ENCODE assay signal across 19 mouse cellular contexts in the genomic region with DNA sequence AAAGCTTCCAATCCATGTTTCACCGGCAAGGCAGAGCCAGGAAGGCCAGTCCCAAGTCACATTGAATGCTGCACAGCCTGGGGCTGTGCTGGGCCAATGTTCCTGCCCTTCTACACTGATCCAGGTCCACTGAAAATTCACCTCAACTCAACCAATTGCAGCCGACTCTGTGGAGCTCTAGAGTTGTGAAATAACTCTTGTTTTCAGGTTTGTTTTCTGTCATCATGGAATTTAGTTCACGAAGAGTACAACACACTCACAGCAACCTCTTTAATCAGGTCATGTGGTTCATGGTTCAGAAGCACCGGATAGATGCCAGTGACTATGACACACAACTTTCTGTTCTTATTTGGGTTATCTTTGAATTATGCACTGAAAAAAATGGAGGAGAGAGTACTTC.
DNase-seq lines count a peak whose midpoint lies in the region; ATAC-seq and TF ChIP-seq lines count a peak whose summit lies in the region.
"Had no signal": no experiment of that assay in that cellular context is flagged by ENCODE, and none has a peak within 500 bp of the region (broad histone marks: within the 10 kb centered on the region; RNA-seq: fewer than 3 reads in every experiment).

No protein-coding gene starts in this region.

- no peak for DNase-seq in forebrain, embryonic 14.5 days (ENCODE audit: low spot score)
- no peak for DNase-seq in hindbrain, embryonic 10.5 days (ENCODE audit: low spot score)
- DNase-seq in midbrain, embryonic 10.5 days (ENCODE audit: low spot score), result no peak
- DNase-seq in midbrain, postnatal 0 days (ENCODE audit: low spot score), result no peak
- peak; percentile 32 for DNase-seq in skeletal muscle tissue, adult 2 months (ENCODE audit: low read depth, low spot score)
- no peak for DNase-seq in urinary bladder, postnatal 10 days (ENCODE audit: low spot score)
- DNase-seq: adrenal gland, adult 8-10 months; adrenal gland, postnatal 36 days; B cell, adult 2 months; cerebellum, postnatal 10 days; heart, postnatal 36 days had no signal

- 0 out of 2 replicates have a peak overlapping the region, but pooled peaks have one; percentile 53 for H3K27ac ChIP-seq in forebrain, embryonic 12.5 days
- H3K27ac ChIP-seq in forebrain, embryonic 14.5 days (ENCODE audit: low read depth, low read length), result no peak overlapping the region
- H3K27ac ChIP-seq in hindbrain, embryonic 13.5 days, result peak overlapping the region; percentile 69
- H3K27ac ChIP-seq in hindbrain, embryonic 10.5 days, result no peak overlapping the region; the same call in 1 of the 2 replicates
- H3K27ac ChIP-seq in midbrain, embryonic 10.5 days (replicated peaks), result peak overlapping the region; percentile 67
- H3K27ac ChIP-seq in midbrain, postnatal 0 days (ENCODE audit: low read depth, low read length), result no peak overlapping the region
- H3K27ac ChIP-seq: embryonic facial prominence, embryonic 10.5 days; forebrain, embryonic 15.5 days; heart, embryonic 13.5 days; hindbrain, postnatal 0 days had no signal

- H3K36me3 ChIP-seq in forebrain, embryonic 12.5 days (replicated peaks), result peaks cover 28% of the 10 kb centered on the region
- peaks cover 21% of the 10 kb centered on the region for H3K36me3 ChIP-seq in forebrain, embryonic 14.5 days (ENCODE audit: control insufficient read depth, insufficient read depth, low read length)
- peaks cover 32% of the 10 kb centered on the region for H3K36me3 ChIP-seq in hindbrain, embryonic 13.5 days
- peaks cover 21% of the 10 kb centered on the region; the same call in 1 of the 2 replicates for H3K36me3 ChIP-seq in hindbrain, embryonic 10.5 days
- H3K36me3 ChIP-seq in midbrain, embryonic 10.5 days, result peaks cover 54% of the 10 kb centered on the region
- peaks cover 7% of the 10 kb centered on the region; the same call in 1 of the 2 replicates for H3K36me3 ChIP-seq in midbrain, postnatal 0 days (ENCODE audit: insufficient read depth, low read length)
- H3K36me3 ChIP-seq: embryonic facial prominence, embryonic 10.5 days; forebrain, embryonic 15.5 days; G1E; heart, embryonic 13.5 days had no signal

- peaks cover 30% of the 10 kb centered on the region for H3K4me1 ChIP-seq in forebrain, embryonic 12.5 days
- H3K4me1 ChIP-seq in forebrain, embryonic 14.5 days (ENCODE audit: control insufficient read depth, insufficient read depth, low read length), result peaks cover 10% of the 10 kb centered on the region
- peaks cover 25% of the 10 kb centered on the region for H3K4me1 ChIP-seq in hindbrain, embryonic 13.5 days (replicated peaks)
- H3K4me1 ChIP-seq in hindbrain, embryonic 10.5 days (replicated peaks), result peaks cover 48% of the 10 kb centered on the region
- H3K4me1 ChIP-seq in midbrain, embryonic 10.5 days, result peaks cover 60% of the 10 kb centered on the region
- H3K4me1 ChIP-seq in midbrain, postnatal 0 days (ENCODE audit: insufficient read depth, low read length), result no peaks in the 10 kb centered on the region; the same call in 1 of the 2 replicates
- H3K4me1 ChIP-seq: heart, embryonic 13.5 days had no signal

- H3K27me3 ChIP-seq in forebrain, embryonic 12.5 days, result 0 out of 2 replicates have a peak, but pooled peaks cover 4% of the 10 kb centered on the region
- no peaks in the 10 kb centered on the region for H3K27me3 ChIP-seq in forebrain, embryonic 14.5 days (replicated peaks; ENCODE audit: control insufficient read depth, insufficient read depth, low read length)
- no peaks in the 10 kb centered on the region for H3K27me3 ChIP-seq in hindbrain, embryonic 13.5 days
- peaks cover 11% of the 10 kb centered on the region for H3K27me3 ChIP-seq in hindbrain, embryonic 10.5 days (ENCODE audit: insufficient read depth, poor library complexity, severe bottlenecking)
- H3K27me3 ChIP-seq in midbrain, embryonic 10.5 days (ENCODE audit: low read depth, poor library complexity, severe bottlenecking), result peaks cover 53% of the 10 kb centered on the region
- H3K27me3 ChIP-seq in midbrain, postnatal 0 days (ENCODE audit: insufficient read depth, low read length), result no peaks in the 10 kb centered on the region
- H3K27me3 ChIP-seq: forebrain, embryonic 15.5 days; heart, embryonic 13.5 days had no signal

- no peak for TF ChIP-seq CTCF in midbrain, postnatal 0 days (IDR thresholded peaks at IDR 0.05)

- H3K4me2 ChIP-seq in forebrain, embryonic 12.5 days, result no peak overlapping the region
- H3K4me2 ChIP-seq in forebrain, embryonic 14.5 days (ENCODE audit: low read length), result no peak overlapping the region
- no peak overlapping the region for H3K4me2 ChIP-seq in hindbrain, embryonic 13.5 days
- H3K4me2 ChIP-seq in midbrain, postnatal 0 days (ENCODE audit: low read depth, low read length, poor library complexity, severe bottlenecking), result no peak overlapping the region
- H3K4me2 ChIP-seq: forebrain, embryonic 15.5 days; heart, embryonic 13.5 days had no signal

- ATAC-seq in forebrain, embryonic 12.5 days (ENCODE audit: low FRiP score), result no peak
- no peak for ATAC-seq in forebrain, embryonic 14.5 days
- ATAC-seq in hindbrain, embryonic 13.5 days (ENCODE audit: low FRiP score), result no peak
- no peak for ATAC-seq in midbrain, postnatal 0 days (ENCODE audit: low FRiP score)
- ATAC-seq: CD4-positive, CD25-positive, alpha-beta regulatory T cell, adult 4 months; forebrain, embryonic 15.5 days; hindbrain, postnatal 0 days had no signal

- no peak overlapping the region for H3K4me3 ChIP-seq in forebrain, embryonic 12.5 days (replicated peaks)
- no peak overlapping the region for H3K4me3 ChIP-seq in forebrain, embryonic 14.5 days (ENCODE audit: low read depth, low read length)
- no peak overlapping the region for H3K4me3 ChIP-seq in hindbrain, embryonic 13.5 days
- no peak overlapping the region for H3K4me3 ChIP-seq in hindbrain, embryonic 10.5 days
- no peak overlapping the region for H3K4me3 ChIP-seq in midbrain, embryonic 10.5 days
- H3K4me3 ChIP-seq in midbrain, postnatal 0 days (ENCODE audit: low read depth, low read length), result no peak overlapping the region
- H3K4me3 ChIP-seq: embryonic facial prominence, embryonic 10.5 days; forebrain, embryonic 15.5 days; heart, embryonic 13.5 days had no signal

- 75% methylated on average over 4 of the region's 4 CpGs for WGBS in forebrain, embryonic 12.5 days
- 78% methylated on average over 4 of the region's 4 CpGs for WGBS in forebrain, embryonic 14.5 days
- 82% methylated on average over 4 of the region's 4 CpGs for WGBS in hindbrain, embryonic 13.5 days
- 86% methylated on average over 4 of the region's 4 CpGs for WGBS in hindbrain, embryonic 10.5 days
- whole genome bisulfite sequencing in midbrain, embryonic 10.5 days, result 73% methylated on average over 4 of the region's 4 CpGs
- WGBS in midbrain, postnatal 0 days, result 67% methylated on average over 4 of the region's 4 CpGs

- H3K9ac ChIP-seq in forebrain, embryonic 12.5 days, result no peak overlapping the region
- no peak overlapping the region for H3K9ac ChIP-seq in forebrain, embryonic 14.5 days (ENCODE audit: low read length)
- H3K9ac ChIP-seq in hindbrain, embryonic 13.5 days, result no peak overlapping the region
- H3K9ac ChIP-seq in midbrain, postnatal 0 days (replicated peaks; ENCODE audit: low read length, poor library complexity, severe bottlenecking), result no peak overlapping the region
- H3K9ac ChIP-seq: forebrain, embryonic 15.5 days; heart, embryonic 13.5 days had no signal

- H3K9me3 ChIP-seq in forebrain, embryonic 12.5 days, result no peaks in the 10 kb centered on the region
- no peaks in the 10 kb centered on the region for H3K9me3 ChIP-seq in forebrain, embryonic 14.5 days (replicated peaks; ENCODE audit: control insufficient read depth, low read length)
- no peaks in the 10 kb centered on the region for H3K9me3 ChIP-seq in hindbrain, embryonic 13.5 days
- H3K9me3 ChIP-seq in hindbrain, embryonic 10.5 days, result no peaks in the 10 kb centered on the region
- no peaks in the 10 kb centered on the region for H3K9me3 ChIP-seq in midbrain, embryonic 10.5 days (replicated peaks)
- H3K9me3 ChIP-seq in midbrain, postnatal 0 days (ENCODE audit: low read length), result no peaks in the 10 kb centered on the region
- H3K9me3 ChIP-seq: embryonic facial prominence, embryonic 10.5 days; forebrain, embryonic 15.5 days; heart, embryonic 13.5 days had no signal

Comparison
In these comparisons a context has a peak if more than half of its experiments do, and no peak if none do; other contexts are left out.
1. H3K27ac ChIP-seq: peak in forebrain, embryonic 12.5 days (single experiment), hindbrain, embryonic 13.5 days (single experiment) and midbrain, embryonic 10.5 days (single experiment); none in forebrain, embryonic 14.5 days (single experiment), hindbrain, embryonic 10.5 days (single experiment) and midbrain, postnatal 0 days (single experiment).